Mouse (Mus musculus): ENCODE data around the gene Llcfc1. TPM values are rescaled to one million over a fixed set of nuclear protein-coding genes. Genes with fewer than 3 reads are reported as not detected.

The Llcfc1 gene
- polyA plus RNA-seq, 1 experiment from 2014 or later: not detected

- no peaks in the 10 kb centered on the region for H3K9me3 ChIP-seq (replicated peaks)
- ATAC-seq (ENCODE audit: low FRiP score): no peak
- H3K9ac ChIP-seq (replicated peaks): no peak overlapping the region
- no peak overlapping the region for H3K4me3 ChIP-seq (replicated peaks)
- no peaks in the 10 kb centered on the region for H3K27me3 ChIP-seq (replicated peaks)
- no peaks in the 10 kb centered on the region for H3K36me3 ChIP-seq
- no peaks in the 10 kb centered on the region for H3K4me1 ChIP-seq
- WGBS: 88% methylated on average over 8 of the region's 8 CpGs
- no peak overlapping the region for H3K4me2 ChIP-seq
- no peak overlapping the region for H3K27ac ChIP-seq (replicated peaks)
Measured at GRCm38 (mm10) chr6:41654648-41655047, 29.6 kb upstream of the Llcfc1 start.

- no peak for ATAC-seq (ENCODE audit: low FRiP score)
- H3K4me2 ChIP-seq: no peak overlapping the region
- H3K27me3 ChIP-seq (replicated peaks): no peaks in the 10 kb centered on the region
- H3K4me1 ChIP-seq: no peaks in the 10 kb centered on the region
- H3K36me3 ChIP-seq: no peaks in the 10 kb centered on the region
- no peaks in the 10 kb centered on the region for H3K9me3 ChIP-seq (replicated peaks)
- H3K9ac ChIP-seq (replicated peaks): no peak overlapping the region
- 83% methylated on average over 1 of the region's 1 CpGs for WGBS
- no peak overlapping the region for H3K4me3 ChIP-seq (replicated peaks)
- no peak overlapping the region for H3K27ac ChIP-seq (replicated peaks)
Measured at GRCm38 (mm10) chr6:41658487-41658886, 25.7 kb upstream of the Llcfc1 start.

- H3K36me3 ChIP-seq: no peaks in the 10 kb centered on the region
- no peaks in the 10 kb centered on the region for H3K27me3 ChIP-seq (replicated peaks)
- WGBS: 29% methylated on average over 2 of the region's 2 CpGs
- H3K4me1 ChIP-seq: no peaks in the 10 kb centered on the region
- no peak overlapping the region for H3K27ac ChIP-seq (replicated peaks)
- H3K4me3 ChIP-seq (replicated peaks): no peak overlapping the region
- H3K9me3 ChIP-seq (replicated peaks): no peaks in the 10 kb centered on the region
- no peak for ATAC-seq (ENCODE audit: low FRiP score)
- H3K9ac ChIP-seq (replicated peaks): no peak overlapping the region
- no peak overlapping the region for H3K4me2 ChIP-seq
Measured at GRCm38 (mm10) chr6:41662320-41662719, 21.9 kb upstream of the Llcfc1 start.

GRCm38 (mm10) chr6:41676530-41676929 lies 7.7 kb upstream of the Llcfc1 start:
- H3K4me1 ChIP-seq: no peaks in the 10 kb centered on the region

GRCm38 (mm10) chr6:41680669-41681068 lies 3.6 kb upstream of the Llcfc1 start, which contains the start of gene Trpv5:
TSS of gene Trpv5 (minus strand) at chr6:41680769.
- H3K4me1 ChIP-seq: no peaks in the 10 kb centered on the region
- no peaks in the 10 kb centered on the region for H3K9me3 ChIP-seq (replicated peaks)
- 88% methylated on average over 1 of the region's 1 CpGs for WGBS
- no peaks in the 10 kb centered on the region for H3K36me3 ChIP-seq
- H3K4me3 ChIP-seq (replicated peaks): no peak within 1 kb of the TSS
- no peak for ATAC-seq (ENCODE audit: low FRiP score)
- H3K4me2 ChIP-seq: no peak within 1 kb of the TSS
- no peaks in the 10 kb centered on the region for H3K27me3 ChIP-seq (replicated peaks)
- no peak within 1 kb of the TSS for H3K27ac ChIP-seq (replicated peaks)
- H3K9ac ChIP-seq (replicated peaks): no peak within 1 kb of the TSS

More at GRCm38 (mm10) chr6:41676530-41676929, 7.7 kb upstream of the Llcfc1 start:
- Histone ChIP-seq H3K27ac (replicated peaks) (no peak overlapping the region), H3K9ac (replicated peaks) (no peak overlapping the region), H3K27me3 (replicated peaks) (no peaks in the 10 kb centered on the region), H3K4me2 (no peak overlapping the region), H3K9me3 (replicated peaks) (no peaks in the 10 kb centered on the region), H3K4me3 (replicated peaks) (no peak overlapping the region), H3K36me3 (no peaks in the 10 kb centered on the region)
- 93% methylated on average over 2 of the region's 2 CpGs for WGBS
- ATAC-seq (ENCODE audit: low FRiP score): no peak

- Histone ChIP-seq H3K27ac (replicated peaks) (no peak overlapping the region), H3K4me1 (no peaks in the 10 kb centered on the region), H3K36me3 (no peaks in the 10 kb centered on the region), H3K27me3 (replicated peaks) (no peaks in the 10 kb centered on the region), H3K4me3 (replicated peaks) (no peak overlapping the region), H3K9me3 (replicated peaks) (no peaks in the 10 kb centered on the region), H3K4me2 (no peak overlapping the region), H3K9ac (replicated peaks) (no peak overlapping the region)
- no peak for ATAC-seq (ENCODE audit: low FRiP score)
- WGBS: 85% methylated on average over 5 of the region's 5 CpGs
Measured at GRCm38 (mm10) chr6:41681656-41682055, 2.6 kb upstream of the Llcfc1 start.

GRCm38 (mm10) chr6:41684911-41685310 lies 680 bp downstream of the Llcfc1 start:
- WGBS: 91% methylated on average over 5 of the region's 5 CpGs
- H3K9me3 ChIP-seq (replicated peaks): no peaks in the 10 kb centered on the region
- H3K4me2 ChIP-seq: no peak overlapping the region
- H3K4me3 ChIP-seq (replicated peaks): no peak overlapping the region
- no peak overlapping the region for H3K9ac ChIP-seq (replicated peaks)
- H3K36me3 ChIP-seq: no peaks in the 10 kb centered on the region
- H3K27me3 ChIP-seq (replicated peaks): no peaks in the 10 kb centered on the region
- no peaks in the 10 kb centered on the region for H3K4me1 ChIP-seq
- no peak overlapping the region for H3K27ac ChIP-seq (replicated peaks)
- no peak for ATAC-seq (ENCODE audit: low FRiP score)

- Histone ChIP-seq H3K4me3 (replicated peaks) (no peak overlapping the region), H3K9me3 (replicated peaks) (no peaks in the 10 kb centered on the region), H3K4me2 (no peak overlapping the region), H3K27ac (replicated peaks) (no peak overlapping the region), H3K27me3 (replicated peaks) (no peaks in the 10 kb centered on the region), H3K9ac (replicated peaks) (no peak overlapping the region), H3K4me1 (no peaks in the 10 kb centered on the region), H3K36me3 (no peaks in the 10 kb centered on the region)
- 70% methylated on average over 3 of the region's 3 CpGs for WGBS
- no peak for ATAC-seq (ENCODE audit: low FRiP score)
Measured at GRCm38 (mm10) chr6:41685596-41685995, 1.4 kb downstream of the Llcfc1 start.

GRCm38 (mm10) chr6:41692200-41692599 lies 8.0 kb downstream of the Llcfc1 start:
- Histone ChIP-seq H3K27ac (replicated peaks) (no peak overlapping the region), H3K27me3 (replicated peaks) (no peaks in the 10 kb centered on the region), H3K36me3 (no peaks in the 10 kb centered on the region), H3K4me1 (no peaks in the 10 kb centered on the region), H3K9me3 (replicated peaks) (no peaks in the 10 kb centered on the region), H3K4me3 (replicated peaks) (no peak overlapping the region), H3K4me2 (no peak overlapping the region), H3K9ac (replicated peaks) (no peak overlapping the region)
- ATAC-seq (ENCODE audit: low FRiP score): no peak

GRCm38 (mm10) chr6:41694407-41694806 lies 10.2 kb downstream of the Llcfc1 start:
- Histone ChIP-seq H3K4me3 (replicated peaks) (no peak overlapping the region), H3K9ac (replicated peaks) (no peak overlapping the region), H3K9me3 (replicated peaks) (no peaks in the 10 kb centered on the region), H3K4me1 (no peaks in the 10 kb centered on the region), H3K27ac (replicated peaks) (no peak overlapping the region), H3K27me3 (replicated peaks) (no peaks in the 10 kb centered on the region), H3K4me2 (no peak overlapping the region), H3K36me3 (no peaks in the 10 kb centered on the region)
- no peak for ATAC-seq (ENCODE audit: low FRiP score)
- 92% methylated on average over 1 of the region's 1 CpGs for WGBS

GRCm38 (mm10) chr6:41701245-41701644 lies 17.0 kb downstream of the Llcfc1 start:
- Histone ChIP-seq H3K27ac (replicated peaks) (no peak overlapping the region), H3K4me2 (no peak overlapping the region), H3K4me1 (no peaks in the 10 kb centered on the region), H3K9me3 (replicated peaks) (no peaks in the 10 kb centered on the region), H3K4me3 (replicated peaks) (no peak overlapping the region), H3K27me3 (replicated peaks) (no peaks in the 10 kb centered on the region), H3K36me3 (no peaks in the 10 kb centered on the region), H3K9ac (replicated peaks) (no peak overlapping the region)
- WGBS: 88% methylated on average over 1 of the region's 1 CpGs
- no peak for ATAC-seq (ENCODE audit: low FRiP score)

- Histone ChIP-seq H3K27me3 (replicated peaks) (no peaks in the 10 kb centered on the region), H3K4me3 (replicated peaks) (no peak overlapping the region)
Measured at GRCm38 (mm10) chr6:41702928-41703327, 18.7 kb downstream of the Llcfc1 start.

GRCm38 (mm10) chr6:41704123-41704522 lies 19.9 kb downstream of the Llcfc1 start, which contains the start of gene Kel:
TSS of gene Kel (minus strand) at chr6:41704339.
- no peaks in the 10 kb centered on the region for H3K9me3 ChIP-seq (replicated peaks)
- no peak within 1 kb of the TSS for H3K4me3 ChIP-seq (replicated peaks)
- no peaks in the 10 kb centered on the region for H3K27me3 ChIP-seq (replicated peaks)
- H3K27ac ChIP-seq (replicated peaks): no peak within 1 kb of the TSS
- no peak within 1 kb of the TSS for H3K4me2 ChIP-seq
- no peak within 1 kb of the TSS for H3K9ac ChIP-seq (replicated peaks)
- WGBS: 65% methylated on average over 1 of the region's 1 CpGs
- ATAC-seq (ENCODE audit: low FRiP score): no peak
- no peaks in the 10 kb centered on the region for H3K4me1 ChIP-seq
- no peaks in the 10 kb centered on the region for H3K36me3 ChIP-seq

More at GRCm38 (mm10) chr6:41702928-41703327, 18.7 kb downstream of the Llcfc1 start:
- Histone ChIP-seq H3K9ac (replicated peaks) (no peak overlapping the region), H3K4me2 (no peak overlapping the region), H3K4me1 (no peaks in the 10 kb centered on the region), H3K9me3 (replicated peaks) (no peaks in the 10 kb centered on the region), H3K27ac (replicated peaks) (no peak overlapping the region), H3K36me3 (no peaks in the 10 kb centered on the region)
- 87% methylated on average over 2 of the region's 2 CpGs for WGBS
- ATAC-seq (ENCODE audit: low FRiP score): no peak
